Mouse (Mus musculus): ENCODE data around the gene 4930442H23Rik. TPM values are rescaled to one million over a fixed set of nuclear protein-coding genes. Genes with fewer than 3 reads are reported as not detected.
"Not testable (repeated sequence)": the region's sequence is repeated elsewhere in the genome, so short reads cannot be mapped to it uniquely, and the experiment has no call there.

The 4930442H23Rik gene
- polyA plus RNA-seq, 1 experiment from 2014 or later: not detected

DNA sequence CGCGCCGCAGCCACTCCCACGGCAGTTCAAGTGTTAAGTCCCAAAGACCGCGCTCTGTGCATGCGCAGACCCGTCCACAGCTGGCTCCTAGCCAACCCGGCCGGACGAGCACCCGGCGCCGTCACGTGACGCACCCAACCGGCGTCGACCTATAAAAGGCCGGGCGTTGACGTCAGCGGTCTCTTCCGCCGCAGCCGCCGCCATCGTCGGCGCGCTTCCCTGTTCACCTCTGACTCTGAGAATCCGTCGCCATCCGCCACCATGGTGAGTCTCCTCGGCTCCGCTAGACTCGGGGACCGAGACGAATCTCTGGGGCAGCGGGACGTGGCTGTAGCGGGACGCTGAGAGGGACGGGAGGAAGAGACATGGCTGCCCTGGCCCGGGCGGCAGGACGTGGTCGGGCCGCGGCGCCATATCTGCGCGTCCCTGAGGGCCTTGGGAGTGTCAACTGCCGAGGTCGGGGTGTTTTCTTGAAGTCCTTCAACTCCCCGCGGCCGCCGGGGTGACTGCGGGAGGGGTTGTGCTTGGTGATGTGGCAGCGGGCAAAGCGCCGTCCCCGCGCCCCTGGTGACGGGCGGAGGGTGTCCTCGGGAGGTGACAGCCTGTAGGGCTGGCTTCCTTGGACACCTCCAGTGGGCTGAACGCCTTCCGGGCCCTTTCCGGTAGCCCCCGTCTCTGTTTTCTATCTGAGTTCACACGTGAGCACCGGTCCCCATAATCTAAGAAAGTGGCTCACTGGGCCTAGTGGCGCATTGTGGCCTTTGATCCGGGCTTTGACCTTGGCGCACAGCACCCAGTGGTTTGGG is 7.0 kb downstream of the 4930442H23Rik start, which contains the start of gene Eef2:
TSS of gene Eef2 (plus strand) at position 166 of the 806 bp plus-strand sequence.
- peak; percentile 99 for DNase-seq
- H3K36me3 ChIP-seq (replicated peaks; ENCODE audit: insufficient read depth, low read length): peaks cover 41% of the 10 kb centered on the region
- peak within 1 kb of the TSS; percentile 98 for H3K9ac ChIP-seq (replicated peaks)
- H3K9me3 ChIP-seq (ENCODE audit: low read length): no peaks in the 10 kb centered on the region
- no peaks in the 10 kb centered on the region for H3K27me3 ChIP-seq (ENCODE audit: insufficient read depth, low read length)
- ATAC-seq: peak; percentile 65
- H3K4me2 ChIP-seq (ENCODE audit: low read depth, low read length): peak within 1 kb of the TSS; percentile 84
- H3K4me1 ChIP-seq (ENCODE audit: insufficient read depth): peaks cover 31% of the 10 kb centered on the region
- H3K27ac ChIP-seq (ENCODE audit: low read depth): peak within 1 kb of the TSS; percentile 93
- under 1% methylated on average over 77 of the region's 77 CpGs for WGBS (ENCODE audit: insufficient replicate concordance)
- TF ChIP-seq EP300 (IDR thresholded peaks at IDR 0.05; ENCODE audit: low read depth) (0 out of 2 replicates have a peak, but pooled peaks have one; percentile 67), CTCF (IDR thresholded peaks at IDR 0.05; ENCODE audit: low read depth) (0 out of 2 replicates have a peak, but pooled peaks have one; percentile 21)
- H3K4me3 ChIP-seq (ENCODE audit: low read depth, low read length): peak within 1 kb of the TSS; percentile 82

DNA sequence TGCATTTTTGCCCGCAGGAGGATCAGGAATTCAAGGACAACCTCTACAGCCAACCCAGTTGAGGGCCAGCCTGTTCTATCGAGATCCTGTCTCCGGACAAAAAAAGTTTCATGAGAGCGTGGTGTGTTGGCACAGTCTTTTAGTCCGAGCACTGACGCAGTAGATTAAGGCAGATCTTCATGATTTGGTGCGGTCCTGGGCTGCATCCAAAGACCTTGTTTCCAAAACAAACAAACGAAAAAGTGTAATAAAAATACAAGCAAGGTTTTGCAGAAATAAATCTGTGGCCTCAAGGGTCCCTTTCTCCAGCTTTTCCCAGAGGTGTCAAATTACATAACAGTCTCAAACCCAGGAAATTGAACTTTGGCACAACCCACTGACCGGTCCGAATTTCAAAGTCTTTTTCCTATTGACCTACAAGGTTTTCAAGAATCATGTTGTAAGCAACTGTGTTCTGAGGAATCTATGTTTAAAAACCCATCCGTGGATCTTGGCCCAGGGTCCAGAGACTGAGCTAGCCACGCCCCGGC is 7.6 kb downstream of the 4930442H23Rik start:
- DNase-seq: no peak
- H3K27ac ChIP-seq (ENCODE audit: low read depth): peak overlapping the region; percentile 93
- no peak for ATAC-seq
- H3K9me3 ChIP-seq (ENCODE audit: low read length): no peaks in the 10 kb centered on the region
- H3K4me1 ChIP-seq (ENCODE audit: insufficient read depth): peaks cover 31% of the 10 kb centered on the region
- H3K27me3 ChIP-seq (ENCODE audit: insufficient read depth, low read length): no peaks in the 10 kb centered on the region
- TF ChIP-seq CTCF (IDR thresholded peaks at IDR 0.05; ENCODE audit: low read depth): no peak
- no peak for TF ChIP-seq EP300 (IDR thresholded peaks at IDR 0.05; ENCODE audit: low read depth)
- peak overlapping the region; percentile 51 for H3K9ac ChIP-seq (replicated peaks)
- H3K36me3 ChIP-seq (replicated peaks; ENCODE audit: insufficient read depth, low read length): peaks cover 34% of the 10 kb centered on the region
- peak overlapping the region; percentile 84 for H3K4me2 ChIP-seq (ENCODE audit: low read depth, low read length)
- 11% methylated on average over 13 of the region's 13 CpGs for WGBS (ENCODE audit: insufficient replicate concordance)
- peak overlapping the region; percentile 82 for H3K4me3 ChIP-seq (ENCODE audit: low read depth, low read length)

DNA sequence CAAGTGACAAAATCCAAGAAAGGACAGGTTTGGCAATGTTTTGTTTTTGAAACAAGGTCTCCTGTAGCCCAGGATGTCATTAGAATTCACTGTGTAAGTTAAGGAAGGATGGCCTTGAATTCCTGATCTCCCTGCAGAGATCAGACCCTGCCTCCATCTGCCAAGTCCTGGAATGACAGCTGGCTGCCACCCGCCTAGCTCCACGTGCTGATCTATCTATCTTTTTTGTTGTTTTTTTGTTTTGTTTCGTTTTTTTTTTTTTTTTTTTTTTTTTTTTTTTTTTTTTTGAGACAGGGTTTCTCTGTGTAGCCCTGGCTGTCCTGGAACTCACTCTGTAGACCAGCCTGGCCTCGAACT is 8.3 kb downstream of the 4930442H23Rik start:
- H3K4me2 ChIP-seq (ENCODE audit: low read depth, low read length): peak overlapping the region; percentile 84
- peaks cover 27% of the 10 kb centered on the region for H3K36me3 ChIP-seq (replicated peaks; ENCODE audit: insufficient read depth, low read length)
- not testable (repeated sequence) for DNase-seq; H3K27me3 ChIP-seq (ENCODE audit: insufficient read depth, low read length); H3K9ac ChIP-seq (replicated peaks); H3K9me3 ChIP-seq (ENCODE audit: low read length); ATAC-seq
- H3K4me1 ChIP-seq (ENCODE audit: insufficient read depth): peaks cover 31% of the 10 kb centered on the region
- peak overlapping the region; percentile 93 for H3K27ac ChIP-seq (ENCODE audit: low read depth)
- peak overlapping the region; percentile 6; the same call in 1 of the 2 replicates for H3K4me3 ChIP-seq (ENCODE audit: low read depth, low read length)
- WGBS (ENCODE audit: insufficient replicate concordance): 9% methylated on average over 4 of the region's 4 CpGs

DNA sequence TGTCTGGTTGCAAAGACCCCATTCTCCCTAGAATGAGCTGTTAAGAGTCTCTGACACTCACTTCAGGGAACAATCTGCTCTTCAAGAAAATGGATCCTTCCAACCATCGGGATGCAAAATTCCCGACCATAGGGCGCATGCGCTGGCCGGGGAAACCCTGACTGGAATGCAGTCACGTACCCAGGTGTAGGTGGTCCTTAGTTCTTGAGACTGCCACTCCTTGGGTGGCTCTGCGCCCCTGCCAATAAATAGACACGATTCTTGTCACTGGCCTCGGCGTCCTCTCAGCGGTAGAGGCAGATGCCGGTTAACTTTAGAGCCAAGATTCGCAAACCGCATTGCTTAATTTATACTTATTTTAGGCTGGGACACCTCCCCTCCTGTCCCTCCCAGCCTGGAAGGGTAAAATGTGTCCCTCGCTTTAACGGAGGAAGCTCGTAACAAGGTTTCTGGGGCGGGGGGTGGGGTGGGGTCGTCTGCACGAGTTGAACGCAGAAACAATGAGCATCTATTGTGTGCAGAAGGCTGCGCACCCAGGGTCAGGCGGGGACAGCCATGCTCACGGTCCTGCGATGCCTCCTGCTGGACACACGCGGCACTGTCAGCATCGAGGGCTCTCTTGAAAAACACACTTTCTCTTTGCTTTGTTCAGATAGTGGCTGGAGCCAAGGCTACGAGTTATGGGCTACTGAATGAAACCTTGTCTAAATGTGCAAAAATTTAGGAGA is 8.9 kb downstream of the 4930442H23Rik start:
- peaks cover 22% of the 10 kb centered on the region for H3K36me3 ChIP-seq (replicated peaks; ENCODE audit: insufficient read depth, low read length)
- peak overlapping the region; percentile 6; the same call in 1 of the 2 replicates for H3K4me3 ChIP-seq (ENCODE audit: low read depth, low read length)
- ATAC-seq (peak; percentile 25), DNase-seq (peak; percentile 91)
- H3K27me3 ChIP-seq (ENCODE audit: insufficient read depth, low read length): no peaks in the 10 kb centered on the region
- 9% methylated on average over 29 of the region's 29 CpGs for WGBS (ENCODE audit: insufficient replicate concordance)
- no peak overlapping the region for H3K9ac ChIP-seq (replicated peaks)
- peak overlapping the region; percentile 84 for H3K4me2 ChIP-seq (ENCODE audit: low read depth, low read length)
- H3K27ac ChIP-seq (ENCODE audit: low read depth): peak overlapping the region; percentile 93
- TF ChIP-seq EP300 (IDR thresholded peaks at IDR 0.05; ENCODE audit: low read depth) (no peak), CTCF (IDR thresholded peaks at IDR 0.05; ENCODE audit: low read depth) (peak; percentile 98)
- no peaks in the 10 kb centered on the region for H3K9me3 ChIP-seq (ENCODE audit: low read length)
- H3K4me1 ChIP-seq (ENCODE audit: insufficient read depth): peaks cover 31% of the 10 kb centered on the region

DNA sequence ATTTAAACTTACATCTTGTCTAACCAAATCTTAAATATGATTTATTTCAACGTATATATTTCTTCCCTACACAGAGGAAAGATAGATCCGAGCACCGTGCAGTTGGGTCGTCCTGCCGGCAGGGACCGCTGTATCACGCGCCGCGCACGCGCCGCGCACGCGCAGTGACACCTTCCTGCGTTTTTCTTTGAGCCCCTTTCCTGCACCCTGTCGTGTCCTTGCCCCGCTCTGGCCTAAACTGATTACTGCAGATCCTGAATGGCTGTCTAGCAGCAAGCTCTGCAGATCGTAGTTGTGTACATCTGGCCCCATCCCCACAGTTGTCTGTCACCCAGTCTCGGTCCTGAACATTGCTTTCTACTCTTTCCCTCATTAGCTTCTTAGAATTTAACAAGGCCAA is 10.5 kb downstream of the 4930442H23Rik start:
- 0 out of 2 replicates have a peak overlapping the region, but pooled peaks have one; percentile 14 for H3K4me3 ChIP-seq (ENCODE audit: low read depth, low read length)
- 7% methylated on average over 21 of the region's 21 CpGs for WGBS (ENCODE audit: insufficient replicate concordance)

DNA sequence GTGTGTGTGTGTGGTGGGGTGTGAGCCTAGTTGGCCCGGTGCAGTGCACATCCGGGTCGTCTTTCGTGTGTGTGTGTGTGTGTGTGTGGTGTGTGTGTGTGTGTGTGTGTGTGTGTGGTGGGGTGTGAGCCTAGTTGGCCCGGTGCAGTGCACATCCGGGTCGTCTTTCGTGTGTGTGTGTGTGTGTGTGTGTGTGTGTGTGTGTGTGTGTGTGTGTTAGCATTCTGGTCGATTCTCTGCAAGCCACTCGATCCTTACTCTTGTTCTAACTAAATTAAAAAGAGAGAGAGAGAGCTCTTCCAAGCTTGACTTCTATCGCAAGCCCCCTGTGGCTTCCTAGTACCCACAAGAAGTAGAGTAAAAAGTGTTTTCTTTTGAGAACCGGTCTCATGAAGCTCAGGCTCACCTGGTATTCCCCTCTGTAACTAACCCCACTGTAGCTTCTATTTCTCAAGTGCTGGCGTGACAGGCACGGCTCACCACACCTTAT is 14.2 kb downstream of the 4930442H23Rik start:
- not testable (repeated sequence) for H3K4me3 ChIP-seq (ENCODE audit: low read depth, low read length); H3K36me3 ChIP-seq (replicated peaks; ENCODE audit: insufficient read depth, low read length); H3K9ac ChIP-seq (replicated peaks); DNase-seq; H3K27me3 ChIP-seq (ENCODE audit: insufficient read depth, low read length); H3K9me3 ChIP-seq (ENCODE audit: low read length)
- peak overlapping the region; percentile 43 for H3K4me2 ChIP-seq (ENCODE audit: low read depth, low read length)
- 15% methylated on average over 8 of the region's 14 CpGs for WGBS (ENCODE audit: insufficient replicate concordance)
- H3K27ac ChIP-seq (ENCODE audit: low read depth): peak overlapping the region; percentile 50; the same call in 1 of the 2 replicates
- peaks cover 22% of the 10 kb centered on the region for H3K4me1 ChIP-seq (ENCODE audit: insufficient read depth)
- ATAC-seq: peak; percentile 45

More for the DNA sequence above, 10.5 kb downstream of the 4930442H23Rik start:
- Histone ChIP-seq H3K27ac (ENCODE audit: low read depth) (peak overlapping the region; percentile 68), H3K4me1 (ENCODE audit: insufficient read depth) (peaks cover 33% of the 10 kb centered on the region), H3K4me2 (ENCODE audit: low read depth, low read length) (peak overlapping the region; percentile 57), H3K9ac (replicated peaks) (0 out of 2 replicates have a peak overlapping the region, but pooled peaks have one; percentile 17), H3K27me3 (ENCODE audit: insufficient read depth, low read length) (no peaks in the 10 kb centered on the region), H3K9me3 (ENCODE audit: low read length) (no peaks in the 10 kb centered on the region), H3K36me3 (replicated peaks; ENCODE audit: insufficient read depth, low read length) (peaks cover 5% of the 10 kb centered on the region)
- TF ChIP-seq CTCF (IDR thresholded peaks at IDR 0.05; ENCODE audit: low read depth): peak; percentile 96
- TF ChIP-seq EP300 (IDR thresholded peaks at IDR 0.05; ENCODE audit: low read depth): no peak
- DNase-seq (peak; percentile 87), ATAC-seq (peak; percentile 12; the same call in 1 of the 2 replicates)

Measured in liver, postnatal 0 days (tissue).